Mouse (Mus musculus) midbrain, embryonic 14.5 days (tissue): ENCODE data around the gene Frg2f1. TPM values are rescaled to one million over a fixed set of nuclear protein-coding genes. Genes with fewer than 3 reads are reported as not detected.
"Not testable (repeated sequence)": the region's sequence is repeated elsewhere in the genome, so short reads cannot be mapped to it uniquely, and the experiment has no call there.

Experiments used
- ATAC-seq: fragments of 200-750 bp; cut with Nextera tagmentation; 2 replicates; pipeline ENCODE4 v1.8.0; 2017; ENCODE audit warnings: moderate number of reproducible peaks, moderate library complexity; ENCODE audit not compliant: low FRiP score, low TSS enrichment
- DNase-seq: peaks from one replicate; pipeline ENCODE4 v3.0.0-alpha.2; 2015
- H3K27ac ChIP-seq: fragments of 300-500 bp; sonication (generic); replicated peaks from 2 replicates; pipeline ENCODE4 v1.5.1; 2014; ENCODE audit warnings: mild to moderate bottlenecking, low read depth, low read length, moderate library complexity
- H3K27me3 ChIP-seq: fragments of 300-500 bp; sonication (generic); 2 replicates; pipeline ENCODE4 v1.6.1; 2014; ENCODE audit warnings: low read length, control low read depth, mixed read lengths; ENCODE audit not compliant: control insufficient read depth, insufficient read depth
- H3K36me3 ChIP-seq: fragments of 300-500 bp; sonication (generic); 2 replicates; pipeline ENCODE4 v1.6.1; 2014; ENCODE audit warnings: low read length, control low read depth; ENCODE audit not compliant: control insufficient read depth, insufficient read depth
- H3K4me1 ChIP-seq: fragments of 300-500 bp; sonication (generic); 2 replicates; pipeline ENCODE4 v1.6.1; 2014; ENCODE audit warnings: mild to moderate bottlenecking, antibody characterized with exemption, low read length, control low read depth; ENCODE audit not compliant: control insufficient read depth, insufficient read depth
- H3K4me2 ChIP-seq: fragments of 300-500 bp; sonication (generic); 2 replicates; pipeline ENCODE4 v1.6.1; 2014; ENCODE audit warnings: mild to moderate bottlenecking, low read length, moderate library complexity
- H3K4me3 ChIP-seq: fragments of 300-500 bp; sonication (generic); replicated peaks from 2 replicates; pipeline ENCODE4 v1.5.1; 2014; ENCODE audit warnings: low read depth, low read length
- H3K9ac ChIP-seq: fragments of 300-500 bp; sonication (generic); replicated peaks from 2 replicates; pipeline ENCODE4 v1.6.1; 2014; ENCODE audit warnings: mild to moderate bottlenecking, low read length, moderate library complexity
- H3K9me3 ChIP-seq: fragments of 300-500 bp; sonication (generic); 2 replicates; pipeline ENCODE4 v1.6.1; 2016; ENCODE audit warnings: low read length, control low read depth, mixed read lengths; ENCODE audit not compliant: control insufficient read depth
- WGBS: fragments of 180-500 bp; shearing (Covaris S2); extraction: QIAGEN DNeasy Blood & Tissue Kit; methylation state at CpG from one replicate; pipeline ENCODE4 v1.1.7; 2014; 5-methylcytosine and 5-hydroxymethylcytosine counted together
- polyA plus RNA-seq: library from polyadenylated mRNA; unstranded; fragments of >200 nt; fragmentation: Nextera tagmentation; extraction: Ambion mirVana; gene quantifications from 2 replicates; pipeline ENCODE4 v1.2.1, GENCODE M21; 2014

The Frg2f1 gene
- polyA plus RNA-seq, 1 experiment from 2014 or later, result 9.5 TPM

GRCm38 (mm10) chr4:119540533-119540890, 1.2 kb upstream of the Frg2f1 start:
- Histone ChIP-seq H3K27ac (peak overlapping the region; percentile 97), H3K4me1 (peaks cover 20% of the 10 kb centered on the region; the same call in 1 of the 2 replicates), H3K36me3 (no peaks in the 10 kb centered on the region), H3K27me3 (no peaks in the 10 kb centered on the region), H3K9me3 (no peaks in the 10 kb centered on the region), H3K9ac (peak overlapping the region; percentile 93), H3K4me2 (peak overlapping the region; percentile 69), H3K4me3 (peak overlapping the region; percentile 92)
- ATAC-seq (no peak), DNase-seq (peak; percentile 41)
- WGBS, result 5% methylated on average over 10 of the region's 10 CpGs

- peak overlapping the region; percentile 93 for H3K9ac ChIP-seq
- H3K9me3 ChIP-seq, result no peaks in the 10 kb centered on the region
- under 1% methylated on average over 44 of the region's 76 CpGs for WGBS
- H3K27ac ChIP-seq, result peak overlapping the region; percentile 97
- H3K4me2 ChIP-seq, result peak overlapping the region; percentile 69
- peak; percentile 75 for DNase-seq
- H3K4me3 ChIP-seq, result peak overlapping the region; percentile 92
- peak; percentile 85 for ATAC-seq
- no peaks in the 10 kb centered on the region for H3K27me3 ChIP-seq
- H3K36me3 ChIP-seq, result no peaks in the 10 kb centered on the region
- peaks cover 20% of the 10 kb centered on the region; the same call in 1 of the 2 replicates for H3K4me1 ChIP-seq
Measured at GRCm38 (mm10) chr4:119539836-119540532, 655 bp upstream of the Frg2f1 start.

- Histone ChIP-seq H3K27ac (no peak overlapping the region), H3K4me1 (peaks cover 20% of the 10 kb centered on the region; the same call in 1 of the 2 replicates), H3K9ac (no peak overlapping the region), H3K4me3 (no peak overlapping the region), H3K36me3 (no peaks in the 10 kb centered on the region), H3K9me3 (no peaks in the 10 kb centered on the region), H3K4me2 (no peak overlapping the region), H3K27me3 (no peaks in the 10 kb centered on the region)
- no peak for ATAC-seq
- DNase-seq, result no peak
- 72% methylated on average over 4 of the region's 4 CpGs for WGBS
Measured at GRCm38 (mm10) chr4:119537436-119537835, 1.9 kb downstream of the Frg2f1 start.

GRCm38 (mm10) chr4:119536615-119537014, 2.7 kb downstream of the Frg2f1 start, which contains the start of gene Foxj3:
Gene Foxj3, plus strand, starts transcription at chr4:119537004.
- not testable (repeated sequence) for H3K27me3 ChIP-seq, H3K4me3 ChIP-seq, H3K27ac ChIP-seq, DNase-seq, H3K4me2 ChIP-seq, H3K36me3 ChIP-seq, H3K9ac ChIP-seq, ATAC-seq, H3K9me3 ChIP-seq
- WGBS, result 88% methylated on average over 4 of the region's 4 CpGs
- peaks cover 17% of the 10 kb centered on the region; the same call in 1 of the 2 replicates for H3K4me1 ChIP-seq

- Histone ChIP-seq H3K4me1 (peaks cover 4% of the 10 kb centered on the region; the same call in 1 of the 2 replicates), H3K36me3 (no peaks in the 10 kb centered on the region), H3K9me3 (no peaks in the 10 kb centered on the region), H3K4me2 (no peak overlapping the region), H3K9ac (no peak overlapping the region), H3K27me3 (no peaks in the 10 kb centered on the region), H3K27ac (no peak overlapping the region), H3K4me3 (no peak overlapping the region)
- ATAC-seq (no peak), DNase-seq (no peak)
- 64% methylated on average over 4 of the region's 4 CpGs for WGBS
Measured at GRCm38 (mm10) chr4:119535103-119535502, 4.2 kb downstream of the Frg2f1 start.

GRCm38 (mm10) chr4:119531813-119532212, 7.5 kb downstream of the Frg2f1 start:
- 81% methylated on average over 2 of the region's 2 CpGs for WGBS
- DNase-seq, result peak; percentile 51

GRCm38 (mm10) chr4:119526329-119526845, 12.9 kb downstream of the Frg2f1 start:
- Histone ChIP-seq H3K36me3 (no peaks in the 10 kb centered on the region), H3K27me3 (no peaks in the 10 kb centered on the region)
- no peak for ATAC-seq

More at GRCm38 (mm10) chr4:119531813-119532212, 7.5 kb downstream of the Frg2f1 start:
- H3K4me2 ChIP-seq, result no peak overlapping the region
- H3K27ac ChIP-seq, result no peak overlapping the region
- H3K4me1 ChIP-seq, result no peaks in the 10 kb centered on the region
- ATAC-seq, result no peak
- H3K9ac ChIP-seq, result no peak overlapping the region
- no peak overlapping the region for H3K4me3 ChIP-seq
- no peaks in the 10 kb centered on the region for H3K36me3 ChIP-seq
- H3K9me3 ChIP-seq, result no peaks in the 10 kb centered on the region
- H3K27me3 ChIP-seq, result no peaks in the 10 kb centered on the region

GRCm38 (mm10) chr4:119524466-119524865, 14.9 kb downstream of the Frg2f1 start:
- peak overlapping the region; percentile 85 for H3K27ac ChIP-seq
- H3K27me3 ChIP-seq, result no peaks in the 10 kb centered on the region
- H3K4me2 ChIP-seq, result peak overlapping the region; percentile 29; the same call in 1 of the 2 replicates
- H3K4me1 ChIP-seq, result peaks cover 13% of the 10 kb centered on the region
- no peak for DNase-seq
- no peaks in the 10 kb centered on the region for H3K9me3 ChIP-seq
- H3K36me3 ChIP-seq, result no peaks in the 10 kb centered on the region
- H3K9ac ChIP-seq, result no peak overlapping the region
- ATAC-seq, result no peak
- H3K4me3 ChIP-seq, result no peak overlapping the region
- WGBS, result 92% methylated on average over 2 of the region's 2 CpGs

More at GRCm38 (mm10) chr4:119526329-119526845, 12.9 kb downstream of the Frg2f1 start:
- Histone ChIP-seq H3K9me3 (no peaks in the 10 kb centered on the region), H3K27ac (no peak overlapping the region), H3K9ac (no peak overlapping the region), H3K4me2 (no peak overlapping the region), H3K4me1 (peaks cover 13% of the 10 kb centered on the region), H3K4me3 (no peak overlapping the region)
- DNase-seq, result no peak

- Histone ChIP-seq H3K4me3 (no peak overlapping the region), H3K4me2 (peak overlapping the region; percentile 29; the same call in 1 of the 2 replicates), H3K27ac (peak overlapping the region; percentile 85), H3K27me3 (no peaks in the 10 kb centered on the region), H3K9me3 (no peaks in the 10 kb centered on the region), H3K9ac (no peak overlapping the region), H3K4me1 (peaks cover 13% of the 10 kb centered on the region), H3K36me3 (no peaks in the 10 kb centered on the region)
- ATAC-seq (peak; percentile 17; the same call in 1 of the 2 replicates), DNase-seq (peak; percentile 88)
- WGBS, result 72% methylated on average over 1 of the region's 1 CpGs
Measured at GRCm38 (mm10) chr4:119524010-119524409, 15.3 kb downstream of the Frg2f1 start.
